Mouse (Mus musculus) erythroblast, embryonic 14.5 days (primary cell): ENCODE data around the gene Ptpre. TPM values are rescaled to one million over a fixed set of nuclear protein-coding genes. Genes with fewer than 3 reads are reported as not detected.
"Not testable (repeated sequence)": the region's sequence is repeated elsewhere in the genome, so short reads cannot be mapped to it uniquely, and the experiment has no call there.

Experiments used
- H3K27me3 ChIP-seq: 2 replicates; pipeline ENCODE4 v1.6.1; 2012; ENCODE audit warnings: inconsistent platforms; ENCODE audit not compliant: control insufficient read depth
- H3K36me3 ChIP-seq: 2 replicates; pipeline ENCODE4 v1.6.1; 2012; ENCODE audit warnings: mild to moderate bottlenecking, inconsistent platforms; ENCODE audit not compliant: control insufficient read depth
- H3K4me1 ChIP-seq: 2 replicates; pipeline ENCODE4 v1.6.1; 2012; ENCODE audit warnings: inconsistent platforms; ENCODE audit not compliant: control insufficient read depth
- H3K4me3 ChIP-seq: replicated peaks from 2 replicates; pipeline ENCODE3; 2012; ENCODE audit warnings: moderate library complexity, mild to moderate bottlenecking, inconsistent platforms
- H3K9me3 ChIP-seq: 2 replicates; pipeline ENCODE4 v1.6.1; 2012; ENCODE audit warnings: low read length, inconsistent platforms, mixed read lengths; ENCODE audit not compliant: control insufficient read depth
- GATA1 ChIP-seq: IDR thresholded peaks from 2 replicates; pipeline ENCODE4 v1.6.1; 2012; ENCODE audit warnings: low read length, inconsistent platforms, mixed read lengths
- TAL1 ChIP-seq: IDR thresholded peaks from 3 replicates; pipeline ENCODE4 v1.6.1; 2012; ENCODE audit warnings: low read length, inconsistent platforms, mixed read lengths
- polyA plus RNA-seq: library from polyadenylated mRNA; stranded (reverse); fragments of >175 nt; gene quantifications from 2 replicates; pipeline ENCODE4 v1.2.3, GENCODE M21; 2012

Gene Ptpre
- polyA plus RNA-seq, 1 experiment, result 0.01 TPM

- H3K4me1 ChIP-seq, result no peaks in the 10 kb centered on the region
- H3K27me3 ChIP-seq, result no peaks in the 10 kb centered on the region
- no peaks in the 10 kb centered on the region for H3K9me3 ChIP-seq
- TF ChIP-seq TAL1 (no peak), GATA1 (no peak)
- no peaks in the 10 kb centered on the region for H3K36me3 ChIP-seq
- H3K4me3 ChIP-seq, result no peak overlapping the region
Measured at GRCm38 (mm10) chr7:135568550-135568949, 31.3 kb downstream of the Ptpre start.

GRCm38 (mm10) chr7:135571392-135571791 lies 34.1 kb downstream of the Ptpre start:
- H3K4me3 ChIP-seq, result no peak overlapping the region
- H3K4me1 ChIP-seq, result peaks cover 8% of the 10 kb centered on the region
- no peaks in the 10 kb centered on the region for H3K27me3 ChIP-seq
- no peaks in the 10 kb centered on the region for H3K36me3 ChIP-seq
- TF ChIP-seq GATA1 (no peak), TAL1 (no peak)
- no peaks in the 10 kb centered on the region for H3K9me3 ChIP-seq

- Histone ChIP-seq H3K9me3 (no peaks in the 10 kb centered on the region), H3K4me3 (no peak overlapping the region), H3K36me3 (no peaks in the 10 kb centered on the region), H3K4me1 (peaks cover 11% of the 10 kb centered on the region), H3K27me3 (no peaks in the 10 kb centered on the region)
- no peak for TF ChIP-seq TAL1
Measured at GRCm38 (mm10) chr7:135571951-135572559, 34.8 kb downstream of the Ptpre start.

- H3K4me3 ChIP-seq, H3K9me3 ChIP-seq, H3K27me3 ChIP-seq, H3K36me3 ChIP-seq: not testable (repeated sequence)
- H3K4me1 ChIP-seq, result peaks cover 13% of the 10 kb centered on the region
Measured at GRCm38 (mm10) chr7:135575319-135576069, 38.2 kb downstream of the Ptpre start.

GRCm38 (mm10) chr7:135576329-135576728 lies 39.0 kb downstream of the Ptpre start:
- no peaks in the 10 kb centered on the region for H3K27me3 ChIP-seq
- no peak for TF ChIP-seq GATA1
- TF ChIP-seq TAL1, result no peak
- peaks cover 22% of the 10 kb centered on the region for H3K4me1 ChIP-seq
- H3K9me3 ChIP-seq, result no peaks in the 10 kb centered on the region
- no peak overlapping the region for H3K4me3 ChIP-seq
- no peaks in the 10 kb centered on the region for H3K36me3 ChIP-seq

- Histone ChIP-seq H3K4me3 (no peak overlapping the region), H3K27me3 (no peaks in the 10 kb centered on the region), H3K9me3 (no peaks in the 10 kb centered on the region), H3K4me1 (peaks cover 31% of the 10 kb centered on the region), H3K36me3 (no peaks in the 10 kb centered on the region)
- TF ChIP-seq TAL1 (no peak), GATA1 (no peak)
Measured at GRCm38 (mm10) chr7:135578715-135579325, 41.5 kb downstream of the Ptpre start.

- Histone ChIP-seq H3K4me3 (no peak overlapping the region), H3K36me3 (no peaks in the 10 kb centered on the region), H3K27me3 (no peaks in the 10 kb centered on the region), H3K4me1 (peaks cover 34% of the 10 kb centered on the region), H3K9me3 (no peaks in the 10 kb centered on the region)
- no peak for TF ChIP-seq GATA1
- no peak for TF ChIP-seq TAL1
Measured at GRCm38 (mm10) chr7:135580306-135581091, 43.2 kb downstream of the Ptpre start.

- Histone ChIP-seq H3K4me1 (peaks cover 29% of the 10 kb centered on the region), H3K9me3 (no peaks in the 10 kb centered on the region), H3K36me3 (no peaks in the 10 kb centered on the region), H3K27me3 (no peaks in the 10 kb centered on the region), H3K4me3 (no peak overlapping the region)
- no peak for TF ChIP-seq GATA1
Measured at GRCm38 (mm10) chr7:135581128-135581527, 43.8 kb downstream of the Ptpre start.

GRCm38 (mm10) chr7:135585125-135585687 lies 47.9 kb downstream of the Ptpre start:
- H3K27me3 ChIP-seq, result no peaks in the 10 kb centered on the region
- no peaks in the 10 kb centered on the region for H3K9me3 ChIP-seq
- H3K36me3 ChIP-seq, result no peaks in the 10 kb centered on the region
- TF ChIP-seq TAL1, result no peak
- no peak for TF ChIP-seq GATA1
- H3K4me3 ChIP-seq, result no peak overlapping the region
- H3K4me1 ChIP-seq, result peaks cover 35% of the 10 kb centered on the region
